Mouse (Mus musculus): ENCODE measurements around the gene Ethe1.

Gene Ethe1

DNA sequence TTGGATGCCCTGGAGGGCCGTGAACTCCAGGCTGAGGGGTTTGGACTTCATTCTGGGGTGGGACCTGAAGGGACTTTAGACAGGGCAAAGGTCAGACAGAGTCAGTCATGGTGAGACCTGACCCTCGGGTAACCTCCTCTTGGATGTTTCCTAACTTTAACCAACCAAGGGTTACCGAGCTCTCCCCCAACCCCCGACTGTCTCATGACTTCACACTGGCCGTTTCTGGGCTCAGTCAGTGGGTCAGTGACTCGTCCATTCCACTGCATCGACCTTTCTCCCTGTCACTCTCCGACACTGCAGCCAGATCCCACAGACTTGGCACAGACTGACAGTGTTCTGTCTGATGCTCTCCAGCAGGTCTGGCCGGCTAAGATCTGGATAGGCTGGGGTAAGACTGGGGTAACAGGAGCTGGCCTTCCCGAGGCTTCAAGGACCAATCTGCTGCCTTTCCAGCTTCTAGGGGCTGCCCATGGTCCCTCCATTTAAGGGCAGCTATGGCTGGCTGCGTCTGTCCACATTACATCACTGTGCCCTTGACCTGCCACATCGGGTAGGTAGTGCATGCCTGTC lies 13.0 kb upstream of the Ethe1 start:
- in situ Hi-C loops (cut with MboI; ENCODE audit: low sequenced_read_pairs) = no loop called here

DNA sequence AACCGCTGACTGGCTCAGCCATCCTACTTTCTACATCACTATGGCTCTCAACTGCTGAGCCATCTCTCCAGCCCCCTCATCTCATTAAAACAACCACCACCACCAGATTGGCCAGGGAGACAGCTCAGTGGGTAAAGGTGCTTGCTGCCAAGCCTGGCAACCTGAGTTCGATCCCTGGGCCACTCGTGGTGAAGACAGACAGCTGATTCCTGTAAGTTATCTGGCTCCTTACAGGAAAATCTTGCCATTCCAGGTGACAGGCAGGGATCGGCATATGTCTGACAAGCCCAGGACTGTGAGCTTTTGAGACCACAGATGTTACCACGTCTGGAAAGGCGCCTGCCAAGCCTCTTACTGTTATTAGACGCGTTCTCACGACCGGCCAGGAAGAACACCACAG lies 9.5 kb upstream of the Ethe1 start:
- in situ Hi-C loops (cut with MboI; ENCODE audit: low sequenced_read_pairs) = no loop called here

DNA sequence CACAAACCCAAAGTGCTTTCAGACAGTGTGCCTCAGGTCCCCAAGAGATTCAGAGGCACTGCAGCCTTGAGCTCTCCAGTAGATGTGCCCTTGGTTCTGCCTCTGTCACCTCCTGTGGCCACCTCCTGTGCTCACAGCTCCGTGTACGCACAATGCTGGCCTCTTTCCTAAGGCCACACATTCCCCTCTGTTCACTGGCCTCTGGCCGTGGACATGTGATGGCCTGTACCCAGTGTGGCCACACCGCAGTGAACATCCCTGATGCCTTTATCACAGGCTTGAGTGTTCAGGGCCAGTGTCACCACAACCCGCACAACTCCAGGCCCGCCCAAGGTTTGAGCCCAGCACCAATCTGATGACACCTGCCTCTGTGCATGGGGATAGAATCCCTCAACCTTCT lies 2.5 kb upstream of the Ethe1 start:
- in situ Hi-C loops (cut with MboI; ENCODE audit: low sequenced_read_pairs) = no loop called here

DNA sequence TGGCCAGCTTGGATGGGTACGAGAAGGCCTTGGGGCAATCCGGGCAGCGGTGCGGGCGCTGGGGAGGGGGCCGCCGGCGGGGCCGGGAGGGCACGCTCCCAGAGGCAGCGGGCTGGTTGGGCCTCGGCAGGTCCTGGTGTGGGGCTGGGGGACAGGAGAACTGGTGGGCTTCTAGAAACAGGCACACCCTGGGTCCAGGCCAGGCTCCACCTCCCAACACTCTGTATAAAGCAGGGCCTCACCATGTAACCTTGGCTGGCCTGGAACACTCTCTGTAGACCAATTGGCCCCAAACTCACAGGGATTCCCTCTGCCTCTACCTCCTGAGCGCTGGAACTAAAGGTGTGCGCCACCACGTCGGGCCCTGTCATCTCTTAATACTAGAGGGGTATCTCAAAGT lies 1.3 kb upstream of the Ethe1 start:
- in situ Hi-C loops (cut with MboI; ENCODE audit: low sequenced_read_pairs) = no loop called here

DNA sequence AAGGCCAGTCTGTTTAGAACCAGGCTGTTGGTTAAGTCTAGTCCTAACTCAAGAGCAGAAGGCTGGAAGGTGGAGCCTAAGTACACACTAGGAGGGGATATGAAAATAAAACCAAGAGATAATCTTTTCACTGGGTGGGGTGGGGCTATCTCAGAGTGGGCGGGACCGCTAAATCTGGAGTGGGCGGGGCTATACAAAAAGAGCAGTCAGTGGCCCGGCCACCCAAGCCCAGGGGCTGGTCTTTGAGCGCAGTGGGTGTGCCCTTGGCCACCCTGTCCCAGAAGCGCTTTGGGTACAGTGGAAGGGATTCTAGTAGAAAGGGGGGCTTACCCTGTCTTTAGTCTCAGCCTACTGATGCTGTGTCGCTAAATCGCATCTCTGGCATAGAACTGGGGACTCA lies 515 bp upstream of the Ethe1 start:
- in situ Hi-C loops (cut with MboI; ENCODE audit: low sequenced_read_pairs) = no loop called here

DNA sequence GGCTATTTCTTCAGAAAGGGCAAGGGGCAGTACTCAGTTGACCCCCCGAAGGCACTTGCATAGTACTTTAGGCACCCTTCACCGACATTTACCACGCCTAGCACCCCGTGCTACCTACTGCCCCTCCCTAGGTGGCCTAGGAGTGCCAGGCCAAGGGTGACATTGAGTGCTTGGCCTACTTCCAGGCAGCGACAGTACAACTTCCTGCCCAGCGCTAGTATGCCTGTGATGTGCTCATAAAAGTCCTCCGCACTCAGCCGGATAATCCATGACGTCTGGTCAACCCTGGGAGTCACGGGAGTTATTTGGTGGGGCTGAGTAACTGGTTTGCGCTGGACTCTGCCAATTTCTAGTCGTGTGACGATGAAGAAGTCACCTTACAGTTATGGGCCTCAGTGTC lies 993 bp downstream of the Ethe1 start:
- in situ Hi-C loops (cut with MboI; ENCODE audit: low sequenced_read_pairs) = no loop called here

DNA sequence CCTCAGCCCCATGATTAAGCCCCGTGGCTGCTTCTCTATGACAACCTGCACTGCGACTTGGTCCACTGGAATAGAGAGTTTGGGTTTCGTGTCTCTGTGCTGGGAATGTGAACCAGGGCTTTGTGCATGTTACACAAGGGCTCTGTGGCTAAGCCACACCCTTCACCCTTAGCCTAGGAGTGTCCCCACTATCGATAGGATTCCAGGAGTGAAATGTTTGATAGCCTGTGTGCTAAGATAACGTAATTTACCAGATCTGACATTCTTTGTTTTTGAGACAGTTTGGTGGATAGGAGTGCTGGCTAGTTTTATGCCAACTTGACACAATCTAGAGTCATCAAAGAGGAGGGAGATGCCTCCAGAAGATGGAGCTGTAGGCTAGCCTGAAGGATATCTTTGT lies 4.4 kb downstream of the Ethe1 start:
- in situ Hi-C loops (cut with MboI; ENCODE audit: low sequenced_read_pairs) = no loop called here

DNA sequence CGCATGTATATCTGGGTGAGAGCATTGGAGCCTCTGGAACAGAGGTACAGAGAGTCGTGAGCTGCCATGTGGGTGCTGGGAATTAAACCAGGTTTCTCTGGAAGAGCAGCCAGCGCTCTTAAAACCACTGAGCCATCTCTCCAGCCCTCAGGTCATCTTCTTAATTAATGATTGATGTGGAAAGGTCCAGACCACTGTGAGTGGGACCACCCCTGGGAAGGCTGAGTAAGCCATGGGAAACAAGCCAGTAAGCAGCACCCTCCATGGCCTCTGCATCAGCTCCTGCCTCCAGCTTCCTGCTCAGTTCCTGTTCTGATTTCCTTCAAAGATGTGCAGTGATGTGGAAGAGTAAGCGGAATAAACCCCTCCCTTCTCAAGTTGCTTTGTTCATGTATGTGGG lies 4.8 kb downstream of the Ethe1 start:
- in situ Hi-C loops (cut with MboI; ENCODE audit: low sequenced_read_pairs) = no loop called here

DNA sequence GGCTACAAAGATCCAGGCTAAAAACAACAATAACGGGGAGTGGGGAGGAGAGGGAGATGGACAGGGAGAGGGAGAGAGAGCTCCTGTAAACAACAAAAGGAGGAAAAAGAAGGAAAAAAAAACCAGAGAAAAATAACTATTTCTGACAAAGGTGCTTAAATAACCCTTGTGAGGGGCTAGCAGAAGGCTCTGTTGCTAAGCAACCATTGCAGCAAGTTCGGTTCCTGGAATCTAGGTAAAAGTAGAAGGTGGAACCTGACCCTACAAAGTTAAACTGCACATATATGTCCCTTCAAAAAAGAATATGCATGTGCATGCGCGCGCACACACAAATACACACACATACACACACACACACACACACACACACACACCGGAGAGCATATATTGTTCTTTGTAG lies 5.4 kb downstream of the Ethe1 start:
- in situ Hi-C loops (cut with MboI; ENCODE audit: low sequenced_read_pairs) = no loop called here

DNA sequence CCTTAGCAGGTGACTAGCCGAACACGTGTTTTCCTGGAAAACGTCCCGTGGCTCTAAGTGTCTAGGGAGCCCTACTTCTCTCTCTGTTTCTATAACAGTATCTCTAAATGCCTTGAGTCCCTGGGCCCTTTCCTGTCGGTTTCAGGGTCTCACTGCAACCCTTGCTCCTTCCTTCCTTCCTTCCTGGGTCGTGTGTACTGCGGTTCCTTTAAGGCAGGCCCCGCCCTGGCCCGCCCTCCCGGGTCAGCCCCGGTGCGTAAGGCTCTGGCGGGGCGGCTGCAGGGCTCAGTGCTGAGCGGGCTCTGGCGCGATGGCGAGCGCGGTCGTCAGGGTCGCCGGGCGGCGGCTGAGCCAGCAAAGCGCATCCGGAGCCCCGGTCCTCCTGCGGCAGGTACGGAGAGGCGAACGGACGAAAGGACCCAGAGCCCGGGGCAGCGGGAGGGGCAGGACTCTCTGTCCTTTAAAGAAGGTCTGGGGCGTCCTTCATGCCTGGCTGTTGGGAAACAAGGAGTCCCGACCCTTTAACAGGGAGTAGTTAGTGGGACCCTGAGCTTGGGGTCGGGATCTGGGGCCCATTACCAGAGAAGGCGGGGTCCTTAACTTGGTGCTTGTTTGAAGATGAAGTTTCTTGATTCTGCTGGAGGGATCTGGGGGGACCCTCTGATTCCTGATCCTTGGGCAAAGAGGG lies 6.4 kb downstream of the Ethe1 start:
- in situ Hi-C loops (cut with MboI; ENCODE audit: low sequenced_read_pairs) = no loop called here

DNA sequence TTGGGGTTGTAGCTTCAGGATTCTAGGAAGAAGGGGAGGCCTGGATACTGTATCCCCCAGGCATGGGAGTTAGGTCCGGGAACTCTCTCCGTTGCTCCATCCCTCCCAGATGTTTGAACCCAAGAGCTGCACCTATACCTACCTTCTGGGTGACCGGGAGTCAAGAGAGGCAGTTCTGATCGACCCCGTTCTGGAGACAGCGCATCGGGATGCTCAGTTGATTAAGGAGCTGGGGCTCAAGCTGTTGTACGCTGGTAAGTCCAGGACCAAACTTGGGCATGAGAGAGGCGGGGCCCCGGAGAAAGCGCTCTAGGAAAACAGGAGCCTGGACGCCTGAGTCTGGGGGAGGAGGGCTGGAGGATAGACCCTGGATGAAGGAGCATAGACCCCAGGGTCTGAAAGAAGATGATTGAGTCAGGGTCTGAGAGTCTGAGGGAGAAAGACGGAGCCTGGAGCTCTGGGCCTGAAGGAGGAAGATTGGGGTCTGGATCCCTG lies 7.0 kb downstream of the Ethe1 start:
- in situ Hi-C loops (cut with MboI; ENCODE audit: low sequenced_read_pairs) = no loop called here

DNA sequence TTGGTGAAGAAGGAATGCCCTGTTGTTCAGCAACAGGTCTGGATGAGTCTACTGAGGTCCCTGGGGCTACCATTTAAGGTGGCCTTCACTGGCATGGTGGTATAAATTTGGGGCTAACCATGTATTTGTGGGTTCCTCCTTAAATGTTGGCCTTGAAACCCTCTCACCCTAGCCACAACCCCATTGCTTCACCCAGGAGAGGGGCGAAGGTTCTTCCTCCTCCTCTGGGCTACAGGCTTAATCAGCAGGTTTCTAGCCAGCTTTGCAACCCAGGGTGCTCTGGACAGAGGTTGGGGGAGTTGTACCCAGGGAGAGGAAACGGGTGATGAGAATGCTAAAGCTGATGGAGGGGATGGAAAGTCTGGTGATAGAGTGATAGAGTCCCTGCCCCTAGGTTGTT lies 8.1 kb downstream of the Ethe1 start:
- in situ Hi-C loops (cut with MboI; ENCODE audit: low sequenced_read_pairs) = no loop called here

DNA sequence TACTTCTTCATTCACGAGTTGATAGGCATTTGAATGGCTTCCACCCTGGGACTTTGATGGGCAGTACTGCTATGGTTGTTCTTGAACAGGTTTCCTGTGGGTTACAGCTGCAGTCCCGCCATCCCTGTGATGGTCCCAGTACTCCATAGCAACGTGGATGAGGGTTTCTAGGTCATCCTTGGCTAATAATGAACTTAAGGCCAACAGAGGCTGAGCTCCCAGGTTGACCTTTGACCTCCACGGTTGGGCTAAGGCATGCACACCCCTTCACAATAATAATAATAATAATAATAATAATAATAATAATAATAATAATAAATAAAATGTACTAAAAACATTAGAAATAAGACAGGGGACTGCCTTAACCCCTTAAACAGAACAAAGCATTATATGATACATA lies 10.8 kb downstream of the Ethe1 start:
- in situ Hi-C loops (cut with MboI; ENCODE audit: low sequenced_read_pairs) = no loop called here

DNA sequence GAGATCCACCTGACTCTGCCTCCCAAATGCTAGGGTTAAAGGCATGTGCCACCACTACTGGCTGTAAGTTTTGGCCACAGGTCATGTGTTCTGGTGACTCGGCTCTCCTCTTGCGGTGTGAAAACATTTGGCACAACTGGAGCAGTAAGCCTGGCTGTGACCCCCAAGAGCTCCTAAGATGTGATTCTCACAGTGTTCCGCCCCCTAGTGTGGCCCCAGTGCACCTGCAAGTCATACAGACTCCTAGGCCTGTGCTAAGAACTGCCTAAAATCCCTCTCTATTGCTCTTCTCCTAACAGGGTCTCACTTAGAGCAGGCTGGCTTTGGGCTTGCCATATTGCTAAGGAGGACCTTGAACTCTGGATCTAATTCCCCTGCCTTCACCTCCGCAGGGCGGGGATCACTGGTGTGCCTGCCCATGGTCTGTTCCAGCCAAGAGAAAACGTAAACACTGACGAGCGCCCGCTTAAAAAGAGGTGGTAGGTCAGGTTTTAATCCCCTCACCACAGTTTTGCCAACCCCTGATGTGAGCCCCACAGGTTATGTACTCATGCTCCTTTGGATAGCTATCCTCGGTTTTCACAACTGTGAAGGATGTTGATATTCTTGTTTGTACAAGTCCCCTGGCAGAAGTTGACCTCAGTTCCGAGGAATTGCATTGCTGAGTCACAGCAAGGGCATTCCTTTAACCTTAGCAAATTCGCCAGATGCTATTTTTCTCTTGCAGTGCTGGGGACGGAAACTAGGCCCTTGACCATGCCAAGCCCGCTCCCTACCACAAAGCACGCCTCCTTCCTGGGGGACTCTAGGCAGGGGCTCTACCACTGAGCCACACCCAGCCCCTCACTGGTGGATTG lies 12.1 kb downstream of the Ethe1 start:
- in situ Hi-C loops (cut with MboI; ENCODE audit: low sequenced_read_pairs) = no loop called here

DNA sequence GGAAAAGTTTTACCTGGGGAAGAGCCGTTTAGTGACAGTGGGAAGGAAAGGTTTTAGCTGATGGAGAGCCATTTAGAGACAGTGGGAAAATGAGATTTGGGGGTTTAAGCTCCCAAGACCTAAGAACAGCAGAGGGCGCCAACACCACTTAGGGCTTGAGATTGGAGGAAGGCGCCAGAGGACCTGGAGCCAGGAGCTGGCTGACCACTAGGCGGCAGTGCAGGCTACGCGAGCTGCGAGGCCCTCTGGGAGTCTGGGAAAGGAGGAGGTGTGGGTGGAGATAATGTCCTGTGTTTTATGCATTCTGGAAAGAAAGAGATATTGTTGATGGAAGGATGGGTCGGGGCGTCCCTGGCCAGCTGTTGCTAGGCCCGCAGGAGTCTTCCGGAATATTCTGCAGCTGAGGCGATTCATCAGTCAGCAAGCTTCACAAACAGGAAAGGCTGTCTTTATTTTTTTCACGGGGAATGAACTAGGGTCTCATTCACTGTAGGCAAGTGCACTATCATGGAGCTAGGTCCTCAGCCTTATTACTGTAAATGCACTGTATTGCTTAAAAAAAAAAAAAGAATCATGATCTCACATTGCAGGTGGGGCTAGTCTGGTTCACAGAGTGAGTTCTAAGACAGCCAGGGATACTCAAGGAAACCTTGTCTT lies 13.7 kb downstream of the Ethe1 start:
- in situ Hi-C loops (cut with MboI; ENCODE audit: low sequenced_read_pairs) = no loop called here

DNA sequence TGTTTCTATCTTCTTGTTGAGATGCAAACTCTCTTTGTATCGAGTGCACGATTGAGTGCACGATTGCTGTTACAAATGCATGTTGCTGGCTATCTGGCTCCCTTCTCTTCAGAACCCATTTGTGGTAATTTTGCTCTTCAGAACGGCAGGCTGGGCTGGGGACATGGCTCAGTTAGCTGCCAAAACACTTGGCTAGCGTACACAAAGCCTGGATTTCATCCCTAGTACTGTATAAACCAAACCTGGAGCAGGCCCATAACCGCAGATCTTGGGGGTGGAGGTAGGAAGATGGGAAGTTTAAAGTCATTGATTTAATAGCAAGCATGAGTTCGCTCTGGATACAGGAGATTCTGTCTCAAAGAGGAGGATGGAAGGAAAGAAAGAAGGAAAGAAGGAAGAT lies 18.2 kb downstream of the Ethe1 start:
- in situ Hi-C loops (cut with MboI; ENCODE audit: low sequenced_read_pairs) = no loop called here

DNA sequence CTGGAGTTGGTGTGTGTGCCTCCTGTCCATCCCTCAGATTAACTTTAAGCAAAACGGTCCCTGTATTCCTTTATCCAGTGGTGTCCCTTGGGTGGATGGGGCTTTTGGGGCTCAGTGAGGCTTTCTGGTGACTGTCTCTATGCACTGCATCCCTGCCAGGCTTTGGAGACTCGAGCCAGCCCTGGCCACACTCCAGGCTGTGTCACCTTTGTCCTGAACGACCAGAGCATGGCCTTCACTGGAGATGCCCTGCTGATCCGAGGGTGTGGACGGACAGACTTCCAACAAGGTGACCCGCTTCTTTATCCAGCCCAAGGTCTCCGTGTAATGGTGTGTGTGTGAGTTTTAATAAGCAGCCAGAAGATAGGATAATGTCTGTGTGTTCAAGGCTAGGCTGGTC lies 18.7 kb downstream of the Ethe1 start:
- in situ Hi-C loops (cut with MboI; ENCODE audit: low sequenced_read_pairs) = no loop called here

DNA sequence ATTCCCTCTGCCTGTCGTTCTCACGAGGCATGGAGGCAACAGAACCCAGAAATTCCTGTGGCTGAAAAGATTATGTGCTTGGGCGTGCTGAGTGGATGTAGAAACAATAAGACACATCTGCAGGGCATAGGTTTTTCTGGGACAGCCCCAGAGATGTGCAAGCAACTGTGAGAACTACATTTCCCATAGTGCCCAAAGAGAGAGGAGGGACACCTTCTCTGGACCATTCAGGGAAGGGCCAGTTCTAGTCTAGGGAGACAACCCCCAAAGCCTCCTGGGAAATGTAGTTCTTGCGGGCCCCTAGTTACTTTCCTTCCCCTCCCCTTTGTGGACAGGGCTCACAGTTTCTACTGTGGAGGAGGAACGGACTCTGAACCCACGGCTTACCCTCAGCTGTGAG lies 20.7 kb downstream of the Ethe1 start:
- in situ Hi-C loops (cut with MboI; ENCODE audit: low sequenced_read_pairs) = no loop called here

DNA sequence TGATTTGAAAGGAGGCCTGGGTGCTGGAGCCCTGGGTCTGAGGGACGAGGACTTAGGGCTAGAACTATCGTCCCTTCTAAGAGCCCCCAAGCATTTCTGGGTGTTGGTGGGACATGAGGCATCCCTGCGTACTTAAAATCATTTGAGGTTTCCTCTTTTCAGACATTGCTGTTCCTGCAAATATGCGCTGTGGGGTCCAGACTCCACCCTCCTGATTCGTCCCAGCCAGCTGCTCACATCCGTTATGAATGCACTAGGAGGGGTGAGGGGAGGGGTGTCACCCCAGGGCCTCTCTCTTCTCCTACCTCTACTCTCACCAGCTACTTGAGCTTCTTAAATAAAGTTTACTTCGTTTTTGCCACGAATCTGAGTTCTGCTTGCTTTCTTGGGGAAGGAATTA lies 21.2 kb downstream of the Ethe1 start:
- in situ Hi-C loops (cut with MboI; ENCODE audit: low sequenced_read_pairs) = no loop called here

DNA sequence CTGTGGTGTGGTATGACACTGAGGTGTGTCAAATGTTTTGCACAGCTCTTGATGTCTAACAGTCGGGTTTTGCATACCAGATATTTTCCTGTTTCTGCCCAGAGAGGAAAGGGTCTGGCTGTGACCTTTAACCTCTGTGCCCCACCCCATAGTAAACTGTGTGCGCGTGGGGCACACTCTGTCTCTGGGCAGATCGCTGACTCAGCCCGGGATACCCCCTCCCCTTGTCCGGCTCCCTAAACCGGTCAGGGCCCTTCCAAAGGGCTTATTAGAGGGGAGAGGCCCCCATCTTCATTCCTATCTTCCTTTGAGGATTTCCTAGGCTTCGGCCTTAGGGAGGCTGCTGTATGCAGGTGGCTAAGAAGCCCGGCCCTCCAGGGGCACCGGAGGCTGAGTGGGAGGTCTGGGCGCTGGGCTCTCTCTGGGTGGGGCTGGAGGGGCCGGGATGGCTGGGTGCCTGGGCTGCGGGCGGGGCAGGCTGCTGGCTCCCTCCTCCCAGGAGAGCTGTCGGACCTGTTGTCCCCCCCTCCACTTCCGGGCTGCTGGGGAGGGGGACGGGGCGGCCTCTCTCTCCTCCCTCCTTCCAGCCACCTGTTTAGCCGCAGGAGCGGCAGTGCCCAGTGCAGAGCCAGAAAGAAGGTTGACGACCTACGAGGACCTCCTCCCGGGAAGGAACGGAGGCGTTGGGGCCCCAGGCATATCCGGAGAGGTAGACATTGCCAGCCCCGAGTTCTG lies 23.0 kb downstream of the Ethe1 start, which contains the start of gene Phldb3:
Gene Phldb3, plus strand, starts transcription at position 620 of the 735 bp plus-strand sequence.
- in situ Hi-C loops (cut with MboI; ENCODE audit: low sequenced_read_pairs) = no loop called here
